Mouse (Mus musculus) forebrain, embryonic 13.5 days (tissue): ENCODE results near the gene Gata3. TPM values are rescaled to one million over a fixed set of nuclear protein-coding genes. Genes with fewer than 3 reads are reported as not detected.

Source experiments
- ATAC-seq: fragments of 200-750 bp; cut with Nextera tagmentation; 2 replicates; pipeline ENCODE4 v1.8.0; 2017
- H3K27ac ChIP-seq: fragments of 300-500 bp; sonication (generic); 2 replicates; pipeline ENCODE4 v1.5.1; 2015; ENCODE audit warnings: inconsistent platforms, mild to moderate bottlenecking, moderate library complexity
- H3K27me3 ChIP-seq: fragments of 300-500 bp; sonication (generic); 2 replicates; pipeline ENCODE4 v1.6.1; 2015; ENCODE audit warnings: mild to moderate bottlenecking, inconsistent platforms
- H3K36me3 ChIP-seq: fragments of 300-500 bp; sonication (generic); 2 replicates; pipeline ENCODE4 v1.6.1; 2015; ENCODE audit warnings: mild to moderate bottlenecking, inconsistent platforms; ENCODE audit not compliant: poor library complexity, severe bottlenecking
- H3K4me1 ChIP-seq: fragments of 300-500 bp; sonication (generic); 2 replicates; pipeline ENCODE4 v1.6.1; 2015; ENCODE audit warnings: inconsistent platforms
- H3K4me2 ChIP-seq: fragments of 300-500 bp; sonication (generic); 2 replicates; pipeline ENCODE4 v1.6.1; 2015; ENCODE audit warnings: inconsistent platforms, mild to moderate bottlenecking, moderate library complexity
- H3K4me3 ChIP-seq: fragments of 300-500 bp; sonication (generic); 2 replicates; pipeline ENCODE4 v1.5.1; 2015; ENCODE audit warnings: mild to moderate bottlenecking, inconsistent platforms
- H3K9ac ChIP-seq: fragments of 300-500 bp; sonication (generic); 2 replicates; pipeline ENCODE4 v1.6.1; 2015; ENCODE audit warnings: mild to moderate bottlenecking, inconsistent platforms
- H3K9me3 ChIP-seq: fragments of 300-500 bp; sonication (generic); replicated peaks from 2 replicates; pipeline ENCODE4 v1.6.1; 2016; ENCODE audit warnings: inconsistent platforms
- WGBS: fragments of 180-500 bp; shearing (Covaris S2); methylation state at CpG from one replicate; pipeline ENCODE4 v1.1.7; 2015; 5-methylcytosine and 5-hydroxymethylcytosine counted together
- polyA plus RNA-seq: library from polyadenylated mRNA; unstranded; fragments of >200 nt; fragmentation: Nextera tagmentation; extraction: Ambion mirVana; gene quantifications from 2 replicates; pipeline ENCODE4 v1.2.1, GENCODE M21; 2015

Gene Gata3
- polyA plus RNA-seq, 1 experiment from 2014 or later, result 3.3 TPM

GRCm38 (mm10) chr2:9883803-9884532 lies 5.9 kb downstream of the Gata3 start:
- no peak overlapping the region for H3K4me3 ChIP-seq

GRCm38 (mm10) chr2:9882926-9883802 lies 6.7 kb downstream of the Gata3 start:
- Histone ChIP-seq H3K9me3 (no peaks in the 10 kb centered on the region), H3K27ac (no peak overlapping the region), H3K4me2 (peak overlapping the region; percentile 21), H3K9ac (no peak overlapping the region), H3K36me3 (no peaks in the 10 kb centered on the region), H3K4me1 (peaks cover 26% of the 10 kb centered on the region), H3K27me3 (peaks cover 100% of the 10 kb centered on the region), H3K4me3 (no peak overlapping the region)
- no peak for ATAC-seq
- WGBS, result under 1% methylated on average over 43 of the region's 43 CpGs

More at GRCm38 (mm10) chr2:9883803-9884532, 5.9 kb downstream of the Gata3 start:
- no peaks in the 10 kb centered on the region for H3K9me3 ChIP-seq
- no peaks in the 10 kb centered on the region for H3K36me3 ChIP-seq
- ATAC-seq, result no peak
- H3K9ac ChIP-seq, result no peak overlapping the region
- H3K4me2 ChIP-seq, result no peak overlapping the region
- under 1% methylated on average over 27 of the region's 27 CpGs for WGBS
- peaks cover 21% of the 10 kb centered on the region for H3K4me1 ChIP-seq
- no peak overlapping the region for H3K27ac ChIP-seq
- H3K27me3 ChIP-seq, result peaks cover 100% of the 10 kb centered on the region

GRCm38 (mm10) chr2:9882371-9882925 lies 7.4 kb downstream of the Gata3 start:
- 0 out of 2 replicates have a peak overlapping the region, but pooled peaks have one; percentile 3 for H3K4me3 ChIP-seq
- H3K9ac ChIP-seq, result no peak overlapping the region
- H3K36me3 ChIP-seq, result no peaks in the 10 kb centered on the region
- H3K4me1 ChIP-seq, result peaks cover 27% of the 10 kb centered on the region
- ATAC-seq, result no peak
- under 1% methylated on average over 39 of the region's 39 CpGs for WGBS
- H3K27ac ChIP-seq, result no peak overlapping the region
- peak overlapping the region; percentile 21 for H3K4me2 ChIP-seq
- H3K9me3 ChIP-seq, result no peaks in the 10 kb centered on the region
- H3K27me3 ChIP-seq, result peaks cover 100% of the 10 kb centered on the region

- Histone ChIP-seq H3K4me1 (peaks cover 31% of the 10 kb centered on the region), H3K27ac (no peak overlapping the region), H3K4me2 (peak overlapping the region; percentile 52), H3K9ac (no peak overlapping the region), H3K9me3 (no peaks in the 10 kb centered on the region), H3K27me3 (peaks cover 100% of the 10 kb centered on the region), H3K36me3 (no peaks in the 10 kb centered on the region), H3K4me3 (peak overlapping the region; percentile 20; the same call in 1 of the 2 replicates)
- 0% methylated on average over 10 of the region's 13 CpGs for WGBS
- no peak for ATAC-seq
Measured at GRCm38 (mm10) chr2:9881611-9882023, 8.2 kb downstream of the Gata3 start.

DNA sequence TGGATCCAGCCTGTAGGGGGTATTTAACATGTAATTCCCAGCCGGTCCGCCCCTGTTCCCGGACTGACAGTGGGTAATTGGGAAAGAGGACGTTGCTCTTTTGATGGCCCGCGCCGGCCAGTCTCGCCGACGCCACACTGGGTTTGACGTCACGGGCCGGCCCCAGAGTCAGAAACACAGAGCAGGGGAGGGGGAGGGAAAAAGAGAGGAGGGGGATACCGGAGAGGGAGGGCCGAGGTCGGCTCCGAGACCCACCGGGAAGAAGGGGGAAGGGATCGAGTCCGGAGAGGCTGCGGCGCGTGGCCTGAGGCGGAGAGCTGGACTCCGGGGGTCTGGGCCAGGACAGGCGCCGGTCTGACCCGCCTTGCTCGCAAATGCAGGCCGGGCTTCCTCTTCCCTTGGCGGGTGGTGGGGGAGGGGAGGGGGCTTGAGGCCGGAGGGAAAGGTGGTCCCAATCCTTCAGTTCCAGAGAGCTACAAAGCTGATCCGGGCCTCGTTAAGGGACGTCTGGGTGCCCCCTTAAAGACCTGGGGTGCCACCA lies 8.7 kb downstream of the Gata3 start, which contains the start of gene 4930412O13Rik:
4930412O13Rik (plus strand) TSS at position 202 of the 541 bp plus-strand sequence.
- Histone ChIP-seq H3K36me3 (no peaks in the 10 kb centered on the region), H3K4me1 (peaks cover 31% of the 10 kb centered on the region), H3K27ac (no peak within 1 kb of the TSS), H3K9ac (no peak within 1 kb of the TSS), H3K9me3 (no peaks in the 10 kb centered on the region), H3K4me3 (peak within 1 kb of the TSS; percentile 20), H3K27me3 (peaks cover 100% of the 10 kb centered on the region), H3K4me2 (peak within 1 kb of the TSS; percentile 52)
- ATAC-seq, result no peak
- WGBS, result 2% methylated on average over 32 of the region's 35 CpGs

DNA sequence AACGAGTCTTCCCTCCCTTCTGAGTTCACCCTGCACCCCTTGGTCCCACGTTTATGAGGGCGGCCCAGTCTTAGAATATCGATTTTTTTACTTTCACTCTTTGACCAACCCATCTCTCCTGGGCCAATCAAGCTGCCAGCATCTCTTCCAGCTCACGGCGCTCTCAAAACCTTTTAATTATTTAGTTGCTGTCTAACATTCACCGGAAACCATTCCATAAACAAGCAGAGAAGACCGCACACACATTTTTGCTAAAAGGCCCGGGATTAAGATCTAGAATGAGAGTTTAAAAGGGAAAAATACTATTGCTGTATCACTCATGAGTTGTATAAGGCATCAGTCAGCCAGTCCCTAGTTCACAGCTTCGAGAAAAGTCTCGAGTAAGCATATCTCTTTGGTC lies 9.6 kb downstream of the Gata3 start:
- peaks cover 100% of the 10 kb centered on the region for H3K27me3 ChIP-seq
- H3K27ac ChIP-seq, result no peak overlapping the region

DNA sequence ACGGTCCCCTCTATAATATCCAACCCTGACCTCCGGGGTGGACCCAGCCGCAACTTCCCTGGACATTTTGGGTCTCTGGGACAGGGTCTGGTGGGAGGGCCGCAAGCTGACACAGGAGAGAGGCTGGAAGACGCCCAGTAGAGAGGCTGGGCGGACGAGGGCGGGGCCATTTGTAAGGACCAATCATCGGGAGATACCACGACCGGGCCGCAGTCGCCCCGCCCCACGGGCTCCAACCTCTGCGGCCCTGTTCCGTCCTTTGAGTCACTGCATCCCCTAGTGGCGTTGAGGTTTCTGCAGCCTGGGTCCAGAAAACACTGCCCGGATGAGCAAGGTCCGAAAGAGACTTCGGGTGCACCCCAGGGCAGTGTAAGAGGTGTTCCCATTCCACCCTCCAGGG lies 10.3 kb downstream of the Gata3 start:
- peak overlapping the region; percentile 72 for H3K4me2 ChIP-seq
- ATAC-seq, result peak; percentile 94
- H3K4me1 ChIP-seq, result peaks cover 31% of the 10 kb centered on the region
- H3K36me3 ChIP-seq, result no peaks in the 10 kb centered on the region
- peak overlapping the region; percentile 39 for H3K4me3 ChIP-seq
- no peak overlapping the region for H3K27ac ChIP-seq
- H3K9me3 ChIP-seq, result no peaks in the 10 kb centered on the region
- 0% methylated on average over 21 of the region's 21 CpGs for WGBS
- H3K27me3 ChIP-seq, result peaks cover 100% of the 10 kb centered on the region
- H3K9ac ChIP-seq, result no peak overlapping the region

More for the DNA sequence above, 9.6 kb downstream of the Gata3 start:
- Histone ChIP-seq H3K4me3 (no peak overlapping the region), H3K4me2 (no peak overlapping the region), H3K9ac (no peak overlapping the region), H3K36me3 (no peaks in the 10 kb centered on the region), H3K9me3 (no peaks in the 10 kb centered on the region), H3K4me1 (peaks cover 31% of the 10 kb centered on the region)
- ATAC-seq, result no peak
- 3% methylated on average over 11 of the region's 11 CpGs for WGBS

GRCm38 (mm10) chr2:9879092-9879491 lies 10.7 kb downstream of the Gata3 start:
- Histone ChIP-seq H3K9me3 (no peaks in the 10 kb centered on the region), H3K27me3 (peaks cover 100% of the 10 kb centered on the region), H3K36me3 (no peaks in the 10 kb centered on the region), H3K4me2 (peak overlapping the region; percentile 72), H3K4me1 (peaks cover 31% of the 10 kb centered on the region), H3K4me3 (peak overlapping the region; percentile 39), H3K27ac (no peak overlapping the region), H3K9ac (no peak overlapping the region)
- no peak for ATAC-seq
- WGBS, result 0% methylated on average over 22 of the region's 22 CpGs

DNA sequence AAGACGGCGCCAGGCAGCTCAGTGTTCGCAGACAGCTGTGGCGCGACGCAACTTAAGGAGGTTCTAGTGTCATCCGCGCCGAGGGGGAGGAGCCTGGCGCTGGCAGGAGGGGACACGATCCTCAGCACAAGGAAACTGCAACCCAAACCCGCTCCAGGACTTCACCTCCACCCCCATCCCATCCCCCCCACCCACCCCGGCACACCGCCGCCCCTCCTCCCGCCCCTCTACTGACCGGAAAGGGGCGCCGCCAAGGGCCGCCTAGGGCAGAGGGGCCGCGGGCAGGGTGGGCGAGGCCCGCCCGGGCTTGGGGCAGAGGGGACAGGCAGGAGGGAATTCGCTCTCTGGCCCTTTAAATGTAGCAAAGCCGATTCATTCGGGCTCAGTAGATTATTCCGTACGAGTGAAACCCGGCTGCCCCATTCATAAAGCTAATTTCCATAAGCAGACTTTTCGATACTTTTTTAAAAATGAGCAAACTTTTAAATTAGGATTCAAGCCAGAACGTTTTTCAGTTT lies 11.2 kb downstream of the Gata3 start:
- H3K9ac ChIP-seq, result no peak overlapping the region
- no peak overlapping the region for H3K27ac ChIP-seq
- WGBS, result under 1% methylated on average over 33 of the region's 33 CpGs

GRCm38 (mm10) chr2:9877966-9878563 lies 11.8 kb downstream of the Gata3 start:
- no peak for ATAC-seq
- Histone ChIP-seq H3K4me3 (peak overlapping the region; percentile 39), H3K9ac (no peak overlapping the region), H3K4me2 (peak overlapping the region; percentile 72), H3K27me3 (peaks cover 100% of the 10 kb centered on the region), H3K4me1 (peaks cover 34% of the 10 kb centered on the region), H3K27ac (no peak overlapping the region), H3K36me3 (no peaks in the 10 kb centered on the region), H3K9me3 (no peaks in the 10 kb centered on the region)
- WGBS, result 1% methylated on average over 19 of the region's 19 CpGs

More for the DNA sequence above, 11.2 kb downstream of the Gata3 start:
- Histone ChIP-seq H3K36me3 (no peaks in the 10 kb centered on the region), H3K27me3 (peaks cover 100% of the 10 kb centered on the region), H3K9me3 (no peaks in the 10 kb centered on the region), H3K4me1 (peaks cover 31% of the 10 kb centered on the region), H3K4me2 (peak overlapping the region; percentile 72), H3K4me3 (peak overlapping the region; percentile 39)
- ATAC-seq, result 0 out of 2 replicates have a peak, but pooled peaks have one; percentile 1

DNA sequence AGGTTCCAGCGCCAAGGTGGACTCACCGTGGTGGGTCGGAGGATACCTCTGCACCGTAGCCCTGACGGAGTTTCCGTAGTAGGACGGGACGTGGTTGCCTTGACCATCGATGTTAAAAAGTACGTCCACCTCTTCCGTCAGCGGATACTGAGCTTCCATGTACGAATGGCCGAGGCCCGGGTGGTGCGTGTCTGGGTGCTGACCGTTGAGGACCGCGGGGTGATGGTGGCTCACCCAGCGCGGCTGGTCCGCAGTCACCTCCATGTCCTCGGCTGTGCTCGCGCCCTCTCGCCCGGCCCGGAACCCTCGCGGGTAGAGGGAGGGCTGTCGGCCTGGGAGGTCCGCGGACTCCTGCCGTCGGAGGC lies 12.5 kb downstream of the Gata3 start:
- no peak overlapping the region for H3K27ac ChIP-seq
- peak overlapping the region; percentile 72 for H3K4me2 ChIP-seq
- no peak for ATAC-seq
- H3K9ac ChIP-seq, result no peak overlapping the region
- H3K4me1 ChIP-seq, result peaks cover 39% of the 10 kb centered on the region
- peaks cover 100% of the 10 kb centered on the region for H3K27me3 ChIP-seq
- H3K4me3 ChIP-seq, result peak overlapping the region; percentile 23
- H3K9me3 ChIP-seq, result no peaks in the 10 kb centered on the region
- under 1% methylated on average over 35 of the region's 35 CpGs for WGBS
- H3K36me3 ChIP-seq, result no peaks in the 10 kb centered on the region
